Mouse (Mus musculus) CD4-positive, CD25-positive, alpha-beta regulatory T cell, adult 4 months (primary cell): ENCODE results near the gene Naaladl2. TPM values are rescaled to one million over a fixed set of nuclear protein-coding genes. Genes with fewer than 3 reads are reported as not detected.

Experiments
- ATAC-seq: one replicate; pipeline ENCODE4 v1.8.0; 2017
- polyA plus RNA-seq, 2 experiments: library from polyadenylated mRNA; unstranded; fragments of 100-300 nt; shearing (Covaris generic); gene quantifications; one replicate each; pipeline ENCODE4 v1.2.1; 2017

The Naaladl2 gene
- polyA plus RNA-seq, 2 experiments from 2014 or later, result not detected

GRCm38 (mm10) chr3:24938507-24939182 lies 205.4 kb downstream of the Naaladl2 start:
- ATAC-seq, result no peak

DNA sequence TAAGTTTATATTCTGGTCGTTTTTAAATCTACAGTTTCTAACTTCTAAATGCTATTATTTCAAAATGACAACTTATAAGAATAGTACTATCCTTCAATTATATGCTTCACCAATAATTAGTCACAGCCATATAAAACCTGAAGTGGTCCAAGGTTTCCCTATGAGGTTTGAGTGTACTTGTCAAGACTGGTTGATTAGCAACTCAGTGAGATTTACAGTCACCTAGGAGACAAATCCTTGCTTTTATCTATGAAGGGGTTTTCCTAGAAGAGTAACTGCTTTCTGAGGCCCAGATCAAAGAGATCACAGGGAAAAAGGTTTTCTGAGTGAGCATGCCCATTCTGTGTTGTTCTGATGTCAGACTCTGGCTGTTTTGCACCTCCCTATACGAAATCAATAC lies 222.2 kb downstream of the Naaladl2 start:
- no peak for ATAC-seq

GRCm38 (mm10) chr3:24921401-24921800 lies 222.7 kb downstream of the Naaladl2 start:
- no peak for ATAC-seq

GRCm38 (mm10) chr3:24905425-24905960 lies 238.6 kb downstream of the Naaladl2 start:
- no peak for ATAC-seq

DNA sequence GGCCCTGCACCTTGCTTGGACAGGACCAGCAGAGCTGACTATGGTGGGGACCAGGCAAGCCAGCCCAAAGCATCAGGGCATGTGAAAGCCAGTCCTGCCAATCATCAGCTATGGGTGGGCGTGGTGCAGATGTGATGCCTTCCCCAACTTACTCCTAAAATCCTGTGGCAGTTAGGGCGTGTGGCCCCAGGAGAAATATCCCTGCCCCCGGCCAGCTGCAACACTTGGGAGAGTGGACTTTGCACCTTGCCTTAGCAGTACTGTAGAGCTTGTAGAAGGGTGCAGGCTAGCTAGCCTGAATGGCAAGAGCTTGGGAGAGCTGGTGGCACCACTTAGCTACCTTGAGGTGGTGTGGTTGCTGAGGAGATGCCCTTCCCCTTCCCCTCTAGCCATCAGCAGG lies 255.3 kb downstream of the Naaladl2 start:
- ATAC-seq, result no peak

GRCm38 (mm10) chr3:24872254-24872653 lies 271.8 kb downstream of the Naaladl2 start:
- no peak for ATAC-seq

DNA sequence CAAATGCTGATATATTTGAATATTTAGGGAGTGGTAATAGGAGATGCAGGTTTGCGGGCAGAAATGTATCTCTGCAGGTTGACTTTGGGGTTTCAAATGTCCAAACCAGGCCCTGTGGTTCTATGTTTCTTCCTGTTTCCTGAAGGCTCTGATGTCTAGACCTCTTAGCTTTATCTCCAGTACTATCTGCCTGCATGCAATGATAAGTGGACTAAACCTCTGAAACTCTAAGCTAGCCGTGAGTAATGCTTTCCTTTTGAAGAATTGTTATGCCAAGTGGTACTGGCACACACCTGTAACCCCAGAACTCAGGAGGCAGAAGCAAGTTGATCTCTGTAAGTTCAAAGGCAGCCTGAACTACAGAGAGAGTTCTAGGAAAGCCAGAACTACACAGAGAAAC lies 291.1 kb downstream of the Naaladl2 start:
- ATAC-seq, result no peak

- no peak for ATAC-seq
Observed at GRCm38 (mm10) chr3:24796739-24797138, 347.3 kb downstream of the Naaladl2 start.

DNA sequence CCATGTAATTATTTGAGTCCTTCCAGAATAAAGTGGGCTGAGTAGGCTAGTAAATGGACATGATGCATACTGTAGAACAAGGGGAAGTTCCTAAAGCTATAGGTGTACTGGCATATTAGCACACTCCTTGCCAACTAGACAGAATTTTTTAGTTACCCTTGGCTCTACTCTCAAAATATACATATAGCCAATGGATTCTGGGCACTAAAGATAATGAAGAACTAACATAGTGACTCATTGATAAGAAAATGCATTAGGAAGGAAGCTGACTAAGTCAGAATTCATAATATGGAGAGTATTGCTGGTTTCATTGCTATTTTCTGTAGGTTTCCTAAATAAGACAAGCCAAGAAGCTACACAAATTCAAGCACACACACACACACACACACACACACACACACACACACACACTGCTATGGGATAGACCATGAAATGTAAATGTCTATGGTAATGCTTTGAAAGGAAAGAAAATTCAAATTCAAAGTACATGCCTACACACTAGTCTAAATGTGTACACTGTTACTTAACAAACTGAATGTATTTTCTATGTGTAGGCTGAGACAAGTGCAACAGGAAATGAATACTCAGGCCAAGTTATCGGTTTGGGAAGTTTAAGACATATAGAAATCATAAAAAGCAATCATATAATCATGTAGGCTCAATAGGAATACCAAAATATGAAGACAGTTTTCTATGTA lies 356.5 kb downstream of the Naaladl2 start:
- ATAC-seq, result no peak

DNA sequence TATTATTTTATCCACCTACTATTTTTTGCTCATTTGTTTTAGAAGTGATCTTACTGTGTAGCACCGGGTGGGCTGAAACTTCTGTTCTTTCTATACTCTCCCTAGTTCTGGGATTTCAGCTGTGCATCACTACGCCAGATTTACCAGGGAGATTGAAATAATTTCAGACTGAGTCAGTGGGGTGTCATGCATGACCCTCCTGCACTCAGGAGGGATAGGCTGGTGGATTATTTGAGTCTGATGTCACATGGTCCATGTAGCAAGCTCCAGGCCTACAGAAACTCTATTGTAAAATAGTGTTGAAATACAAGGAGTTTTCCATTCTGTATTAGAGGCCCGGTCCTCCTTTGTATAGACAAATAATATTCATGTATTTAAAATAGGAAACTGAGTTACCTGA lies 360.0 kb downstream of the Naaladl2 start:
- ATAC-seq, result no peak

DNA sequence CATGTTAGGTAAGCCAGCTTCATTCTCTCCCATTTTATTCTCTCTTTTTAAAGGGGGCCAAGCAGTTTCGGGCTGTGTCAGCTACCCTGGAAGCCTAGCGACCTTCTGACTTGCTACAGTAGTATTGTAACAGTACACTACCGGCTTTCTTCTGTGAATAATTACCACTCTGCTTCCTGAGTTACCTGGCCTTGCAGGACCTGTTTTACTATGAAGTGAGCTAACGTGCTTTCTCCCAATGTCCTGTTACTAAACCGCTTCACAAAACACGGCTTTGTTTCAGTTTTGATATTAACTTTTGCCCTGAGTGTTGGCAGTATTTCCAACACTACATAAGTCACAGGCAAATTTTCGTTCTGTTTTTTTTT lies 360.6 kb downstream of the Naaladl2 start:
- no peak for ATAC-seq

DNA sequence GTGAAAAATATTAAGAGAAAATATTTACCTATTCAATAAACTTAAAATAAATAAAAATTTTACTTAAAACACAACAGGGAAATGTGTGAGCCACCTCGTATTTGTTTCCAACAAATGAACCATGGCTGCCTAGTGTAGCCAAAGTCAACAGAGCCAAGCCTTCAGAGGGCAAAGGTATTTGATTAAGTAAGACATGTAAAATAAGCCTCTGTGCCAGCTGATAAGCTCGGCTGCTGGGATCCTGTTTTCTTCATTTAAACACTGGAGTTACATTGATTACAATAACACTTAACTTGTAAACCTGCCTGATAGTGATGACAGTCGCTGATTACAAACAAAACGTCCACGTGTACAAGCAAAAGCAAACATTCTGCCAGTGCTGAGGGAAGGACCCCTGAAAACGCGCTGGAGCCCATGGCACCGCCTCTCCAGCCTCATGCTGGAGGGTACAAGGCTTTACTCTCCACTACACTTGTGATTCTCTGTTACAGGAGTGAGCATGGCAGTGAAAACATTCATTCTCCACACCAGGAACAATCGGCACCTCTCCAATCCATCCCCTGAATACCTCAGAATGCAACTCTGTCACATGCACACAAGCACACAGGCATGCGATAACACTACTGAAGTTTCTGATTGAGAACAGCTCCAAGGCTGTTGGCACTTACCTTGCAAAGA lies 361.1 kb downstream of the Naaladl2 start:
- no peak for ATAC-seq

GRCm38 (mm10) chr3:24781687-24782086 lies 362.4 kb downstream of the Naaladl2 start:
- no peak for ATAC-seq

- no peak for ATAC-seq
Observed at GRCm38 (mm10) chr3:24778416-24778815, 365.6 kb downstream of the Naaladl2 start.

DNA sequence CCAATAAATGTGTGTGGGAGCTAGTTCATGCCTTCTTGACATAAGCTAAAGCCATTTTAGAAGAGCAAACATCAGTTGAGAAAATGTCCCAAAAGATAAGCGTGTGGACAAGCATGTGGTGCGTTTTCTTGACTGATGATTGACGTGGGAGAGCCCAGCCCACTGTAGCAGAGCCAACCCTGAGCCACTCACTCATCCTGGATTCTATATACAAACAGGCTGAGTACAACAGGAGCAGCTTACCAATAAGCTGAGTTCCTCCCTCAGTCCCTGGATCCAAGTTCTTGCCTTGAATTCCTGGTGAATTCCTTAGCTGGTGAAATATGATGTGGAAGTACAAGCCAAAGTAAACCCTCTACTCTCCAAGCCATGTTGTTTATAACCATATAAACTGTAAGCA lies 395.0 kb downstream of the Naaladl2 start:
- no peak for ATAC-seq

GRCm38 (mm10) chr3:24747182-24747856 lies 396.7 kb downstream of the Naaladl2 start:
- no peak for ATAC-seq

DNA sequence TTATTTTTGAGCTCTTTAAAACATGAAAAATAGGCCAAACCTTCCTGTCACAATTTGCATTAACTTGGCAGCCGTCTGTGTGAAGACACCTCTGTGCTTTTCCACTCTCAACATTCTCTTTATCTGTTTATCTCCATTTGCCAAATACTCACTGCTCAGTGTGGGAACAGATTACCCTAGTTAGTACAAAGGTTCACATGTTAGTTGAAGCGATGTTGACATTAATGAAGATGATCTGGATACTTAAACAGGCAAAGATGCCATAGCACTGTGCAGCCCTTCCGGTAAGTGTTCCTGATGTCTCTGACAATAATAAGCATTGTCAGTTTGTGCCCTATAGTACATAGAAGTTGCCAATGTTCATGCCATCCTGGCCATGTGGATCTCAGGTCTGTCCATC lies 400.1 kb downstream of the Naaladl2 start:
- no peak for ATAC-seq

DNA sequence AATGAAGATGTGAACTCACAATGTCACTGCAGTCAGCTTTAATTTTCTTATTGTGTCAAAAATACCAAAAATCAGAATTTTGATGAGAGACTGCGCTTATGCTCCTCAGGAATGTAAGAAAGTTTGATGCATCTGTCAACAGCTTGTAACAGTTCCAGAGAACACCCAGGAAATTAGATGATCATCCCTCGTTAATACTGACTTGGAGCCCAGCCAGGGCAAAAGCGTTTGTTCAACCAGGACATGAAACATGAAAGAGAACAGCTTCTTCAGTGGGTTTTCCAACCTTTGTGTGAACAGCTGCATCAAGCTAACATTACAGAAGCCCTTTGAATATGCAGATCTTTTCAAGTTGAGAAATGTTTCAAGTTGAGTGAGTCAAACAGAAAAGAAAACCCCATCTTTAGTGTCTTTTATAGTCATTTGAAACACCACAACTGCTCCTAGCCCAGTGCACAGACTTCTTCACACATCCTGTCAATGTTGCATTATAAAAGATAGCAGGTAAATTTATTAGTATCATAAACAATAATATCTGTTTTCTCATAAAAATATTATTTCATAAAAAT lies 424.8 kb downstream of the Naaladl2 start:
- ATAC-seq, result no peak

GRCm38 (mm10) chr3:24714770-24715169 lies 429.3 kb downstream of the Naaladl2 start:
- no peak for ATAC-seq

- no peak for ATAC-seq
Observed at GRCm38 (mm10) chr3:24705778-24706423, 438.2 kb downstream of the Naaladl2 start.

GRCm38 (mm10) chr3:24690162-24690915 lies 453.7 kb downstream of the Naaladl2 start:
- no peak for ATAC-seq
